Mouse (Mus musculus): ENCODE data around the gene Ift22.

DNA sequence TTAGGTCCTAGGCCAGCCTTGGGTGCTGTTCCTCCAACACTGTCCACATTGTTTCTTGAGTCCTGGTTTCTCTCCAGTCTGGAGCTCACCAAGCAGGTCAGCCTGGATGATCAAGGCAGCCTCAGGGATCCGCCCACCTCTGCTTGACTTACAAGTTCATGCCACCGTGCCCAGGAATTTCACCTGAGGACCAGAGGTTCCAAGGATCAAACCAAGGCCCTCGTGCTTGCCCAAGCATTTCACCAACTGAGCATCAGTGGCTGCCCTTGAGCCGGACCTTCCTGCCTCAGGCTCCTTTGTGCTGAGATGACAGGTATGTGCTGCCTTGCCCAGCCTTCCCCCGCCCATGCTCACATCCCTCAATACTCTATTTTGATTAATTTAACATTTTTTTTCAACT, 29.7 kb downstream of the Ift22 start:
- no peak for TF ChIP-seq POLR2A (IDR thresholded peaks at IDR 0.05; ENCODE audit: control insufficient read depth, low read depth, low read length)
- no peak for TF ChIP-seq CTCF (IDR thresholded peaks at IDR 0.05; ENCODE audit: control insufficient read depth, insufficient read depth, insufficient replicate concordance, low read depth, low read length)
